Mouse (Mus musculus) cerebellum, adult 18-20 months (tissue): ENCODE data around the gene Tubgcp6.

Source experiments
- DNase-seq, 2 experiments: peaks; one replicate each; pipeline ENCODE4 v3.0.0; 2021

The Tubgcp6 gene

DNA sequence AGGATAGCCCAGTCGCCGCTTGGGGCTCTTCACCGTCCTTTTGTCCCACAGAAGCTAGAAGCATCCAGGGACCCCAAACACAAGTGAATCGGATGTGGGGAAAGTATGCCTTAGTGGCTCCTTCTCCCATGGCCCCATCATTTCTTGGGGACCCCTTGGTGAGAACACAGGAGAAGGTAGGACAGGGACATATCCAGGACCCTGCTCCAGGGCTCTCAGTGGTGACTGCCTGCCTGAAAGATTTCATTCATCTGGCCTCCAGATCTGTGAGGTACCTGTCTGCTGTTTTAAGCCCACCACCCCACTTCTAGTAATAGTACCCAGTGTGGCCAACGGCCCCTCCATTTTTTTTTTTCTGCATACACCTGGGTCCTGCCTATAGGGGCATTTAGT is 60.4 kb downstream of the Tubgcp6 start:
- no peak for DNase-seq

GRCm38 (mm10) chr15:89061761-89062517 is 61.0 kb downstream of the Tubgcp6 start:
- DNase-seq: no peak

DNA sequence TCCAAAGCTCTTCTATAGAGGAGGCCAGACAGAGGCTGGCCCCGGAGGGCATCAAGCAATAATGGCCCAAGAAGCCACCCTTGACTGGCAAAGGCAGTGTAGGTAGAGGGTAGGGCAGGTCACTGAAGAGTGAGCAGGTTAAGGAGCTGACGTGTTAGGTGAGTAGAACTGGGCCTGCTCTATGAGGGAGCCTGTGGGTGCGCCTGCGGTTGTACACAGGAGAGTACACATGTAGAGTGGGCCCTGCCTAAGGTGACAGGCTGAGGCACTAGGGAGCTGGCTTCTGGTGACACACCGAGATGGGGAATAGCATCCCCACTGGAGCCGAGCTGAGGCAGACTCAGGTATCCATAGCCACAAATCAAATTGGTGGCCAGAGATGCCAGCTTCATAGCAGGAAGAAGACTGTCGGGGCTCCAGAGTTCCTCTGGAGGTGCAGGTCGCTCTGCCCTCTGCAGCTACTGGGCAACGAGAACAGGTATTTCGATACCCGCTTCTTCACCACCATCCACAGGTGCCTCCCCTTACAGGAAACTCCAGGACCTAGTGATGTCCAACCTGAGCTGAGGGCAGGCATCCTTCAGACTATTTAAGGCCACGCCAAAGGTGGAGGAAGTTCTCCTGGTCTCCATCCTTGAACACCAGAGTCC is 62.0 kb downstream of the Tubgcp6 start:
- peak; percentile 24 to 46 for DNase-seq

DNA sequence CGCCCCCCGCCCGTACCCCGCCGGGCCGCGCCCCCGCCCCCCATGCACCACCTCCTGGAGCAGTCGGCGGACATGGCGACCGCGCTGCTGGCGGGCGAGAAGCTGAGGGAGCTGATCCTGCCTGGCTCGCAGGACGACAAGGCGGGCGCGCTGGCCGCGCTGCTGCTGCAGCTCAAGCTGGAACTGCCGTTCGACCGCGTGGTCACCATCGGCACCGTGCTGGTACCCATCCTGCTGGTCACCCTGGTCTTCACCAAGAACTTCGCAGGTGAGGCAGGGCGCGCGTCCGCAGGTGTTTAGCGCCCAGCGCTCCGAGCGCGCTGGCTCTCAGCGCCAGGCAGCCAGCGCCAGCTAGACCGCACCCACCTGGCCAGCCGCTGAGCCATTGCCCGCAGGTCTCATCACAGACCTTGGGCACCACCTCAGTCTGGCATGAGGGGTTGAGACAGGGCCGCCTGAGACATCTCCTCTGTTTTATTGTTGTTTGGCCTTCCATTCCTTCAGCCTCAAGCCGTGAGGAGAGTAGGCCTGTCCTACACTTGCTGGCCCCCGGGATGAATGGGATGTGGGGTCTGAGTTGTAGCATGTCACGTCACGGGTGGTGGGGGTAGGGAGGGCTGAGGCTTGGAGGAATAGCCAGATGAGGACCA is 62.8 kb downstream of the Tubgcp6 start:
- peak; percentile 58 to 72 for DNase-seq

DNA sequence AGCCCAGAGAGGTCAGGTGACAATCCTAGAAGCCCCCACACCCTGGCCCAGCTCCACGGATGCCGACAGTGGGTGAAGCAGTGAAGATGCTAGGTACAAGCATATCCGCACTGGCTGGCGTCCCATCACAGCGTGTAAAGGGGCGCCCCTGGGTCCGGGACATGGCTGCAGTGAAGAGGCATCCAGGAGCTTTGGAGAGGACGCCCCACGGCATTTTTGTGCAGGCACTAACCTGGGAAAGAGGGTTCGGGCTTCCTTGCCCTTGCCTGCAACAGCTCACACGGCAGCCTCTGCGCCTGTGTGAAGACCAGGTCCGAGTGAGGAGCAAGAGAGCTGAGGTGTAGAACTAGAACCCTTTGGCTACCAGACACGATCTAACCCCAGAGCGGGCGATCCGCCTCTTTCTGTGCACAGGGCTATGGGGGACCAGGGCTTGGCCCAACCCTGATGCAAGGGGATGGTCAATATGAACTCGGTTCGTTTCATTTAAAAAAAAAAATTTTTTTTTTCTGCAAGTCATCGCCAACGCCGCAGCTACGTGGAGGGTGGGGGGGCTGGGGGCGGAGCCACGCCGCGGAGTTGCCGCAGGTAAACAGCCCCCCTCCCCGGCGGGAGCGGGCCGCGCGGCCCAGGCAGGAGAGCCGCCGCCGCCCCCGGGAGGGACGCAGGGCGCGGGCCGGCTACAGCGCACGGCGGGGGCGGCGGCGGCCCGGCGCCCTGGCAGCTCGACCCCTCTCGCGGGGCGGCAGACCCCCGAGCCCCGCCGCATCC is 63.6 kb downstream of the Tubgcp6 start, which contains the start of gene Panx2:
Gene Panx2 (plus strand): TSS at position 574 of the 771 bp plus-strand sequence.
- peak; percentile 61 to 70 for DNase-seq

GRCm38 (mm10) chr15:89058736-89059135 is 64.2 kb downstream of the Tubgcp6 start:
- peak in 1 of 2 experiments; percentile 22 for DNase-seq

DNA sequence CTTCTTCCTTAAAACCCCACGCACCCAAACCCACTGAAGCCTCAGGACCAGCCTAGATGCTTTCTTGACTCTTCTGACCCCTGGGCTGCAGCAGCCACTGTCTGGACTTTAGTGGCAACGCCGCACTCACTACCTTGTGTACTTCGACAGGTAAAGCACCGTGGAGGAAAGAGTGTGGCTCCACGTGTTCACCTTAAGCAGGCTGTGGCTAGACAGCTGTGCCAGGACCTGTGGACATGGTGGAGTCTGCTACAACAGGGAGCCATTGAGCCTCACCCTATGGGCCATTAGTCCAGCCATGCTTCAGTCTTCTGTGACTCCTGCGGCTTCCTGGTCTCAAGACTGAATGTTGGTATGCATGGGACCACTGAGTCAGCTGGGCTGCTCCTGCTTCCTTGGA is 68.2 kb downstream of the Tubgcp6 start:
- DNase-seq: no peak
